Mouse (Mus musculus) cerebellum, adult 11 months (tissue): ENCODE measurements around the gene Apol7e.
"Not testable (repeated sequence)": the region's sequence is repeated elsewhere in the genome, so short reads cannot be mapped to it uniquely, and the experiment has no call there.

Experiments used
- DNase-seq: peaks from one replicate; pipeline ENCODE4 v3.0.0; 2022

Apol7e gene

GRCm38 (mm10) chr15:77698656-77699055 lies at the start of gene Apol7e:
Gene Apol7e (plus strand): TSS chr15:77698857.
- DNase-seq, result not testable (repeated sequence)

GRCm38 (mm10) chr15:77651143-77651542 lies 47.5 kb upstream of the Apol7e start:
- DNase-seq, result not testable (repeated sequence)

DNA sequence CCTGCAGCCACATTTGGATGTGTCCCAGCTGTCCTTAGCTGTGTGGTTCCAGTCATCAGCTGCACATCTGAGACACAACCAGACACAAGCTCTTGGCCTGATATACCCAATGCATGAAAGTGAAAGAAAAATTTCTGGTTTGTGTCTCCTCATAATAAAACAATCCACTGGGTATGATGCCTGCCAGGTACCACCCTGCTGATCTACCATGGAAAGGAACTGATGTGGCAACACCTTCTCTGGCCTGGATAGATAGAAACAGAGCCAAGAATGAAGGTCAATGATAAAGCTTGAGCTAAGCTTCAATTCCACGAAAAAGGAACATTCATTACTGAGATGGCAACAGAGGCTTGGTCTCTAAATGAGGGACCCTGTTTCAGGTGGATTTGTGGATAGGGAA lies 38.9 kb upstream of the Apol7e start:
- DNase-seq, result not testable (repeated sequence)

- not testable (repeated sequence) for DNase-seq
Measured at GRCm38 (mm10) chr15:77661841-77662240, 36.8 kb upstream of the Apol7e start.

DNA sequence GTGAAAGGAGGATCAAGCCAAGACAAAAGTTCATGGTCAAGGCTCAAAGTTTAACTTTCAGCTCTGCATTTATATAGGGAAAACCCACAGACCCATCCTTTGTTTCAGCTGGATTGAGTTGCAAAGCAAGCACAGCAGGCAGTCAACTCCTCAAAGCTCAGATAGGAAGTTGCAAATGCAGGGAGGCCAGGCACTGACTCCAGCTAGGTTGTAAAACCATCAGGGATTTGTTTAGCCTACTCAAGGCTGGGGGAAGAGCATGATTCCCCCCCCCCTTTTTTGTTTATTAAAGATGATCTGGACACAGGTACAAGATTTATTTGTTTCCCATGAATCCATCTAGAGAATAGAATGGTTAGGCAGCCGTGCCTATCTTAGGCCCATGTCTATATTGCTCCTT lies 24.6 kb upstream of the Apol7e start:
- not testable (repeated sequence) for DNase-seq

- peak; percentile 3 for DNase-seq
Measured at GRCm38 (mm10) chr15:77683944-77684343, 14.7 kb upstream of the Apol7e start.

- not testable (repeated sequence) for DNase-seq
Measured at GRCm38 (mm10) chr15:77691532-77692311, 6.9 kb upstream of the Apol7e start.

DNA sequence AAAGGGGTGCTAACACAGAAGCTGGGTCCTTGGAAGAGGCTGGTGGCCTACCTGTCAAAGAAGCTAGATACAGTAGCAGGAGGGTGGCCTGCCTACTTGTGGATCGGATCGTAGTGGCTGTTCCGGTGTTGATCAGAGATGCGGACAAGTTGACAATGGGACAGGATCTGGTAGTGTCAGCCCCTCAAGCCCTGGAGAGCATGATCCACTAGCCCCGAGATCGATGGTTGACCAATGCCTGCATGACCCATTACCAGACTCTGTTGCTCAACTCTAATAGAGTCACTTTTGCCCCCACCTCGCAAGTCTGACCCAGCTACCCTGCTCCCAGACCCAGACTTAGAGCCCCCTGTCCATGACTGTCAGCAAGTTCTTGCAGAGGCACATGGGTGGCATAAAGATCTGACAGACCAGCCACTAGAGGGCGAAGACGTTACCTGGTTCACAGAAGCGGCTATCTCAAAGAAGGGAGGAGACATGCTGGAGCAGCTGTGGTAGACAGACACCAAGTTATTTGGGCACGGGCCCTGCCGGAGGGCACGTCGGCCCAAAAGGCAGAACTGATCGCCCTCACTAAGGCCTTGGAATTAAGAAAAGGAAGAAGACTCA lies 3.9 kb upstream of the Apol7e start:
- DNase-seq, result peak; percentile 1

- not testable (repeated sequence) for DNase-seq
Measured at GRCm38 (mm10) chr15:77705306-77705705, 6.6 kb downstream of the Apol7e start.

DNA sequence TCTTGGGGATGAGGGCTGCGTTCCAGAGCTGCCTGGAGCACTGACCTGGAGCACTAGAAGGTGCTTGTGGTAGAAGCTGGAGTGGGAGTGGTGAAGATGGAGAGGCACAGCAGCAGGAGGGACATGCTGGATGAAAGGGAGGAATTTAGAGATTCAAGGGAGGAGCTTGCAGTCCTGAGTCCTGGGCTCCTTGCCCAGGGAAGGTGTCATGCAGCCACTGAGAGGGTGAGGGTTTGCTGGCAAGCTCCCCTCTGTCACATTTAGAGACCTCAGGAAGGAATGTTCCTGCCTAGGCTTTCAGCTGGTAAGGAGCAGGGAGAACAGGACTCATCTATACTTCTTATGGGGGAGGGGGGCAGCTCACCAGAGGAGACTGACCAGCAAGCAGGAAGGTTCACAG lies 10.3 kb downstream of the Apol7e start:
- DNase-seq, result not testable (repeated sequence)

GRCm38 (mm10) chr15:77718240-77718639 lies 19.6 kb downstream of the Apol7e start:
- not testable (repeated sequence) for DNase-seq

DNA sequence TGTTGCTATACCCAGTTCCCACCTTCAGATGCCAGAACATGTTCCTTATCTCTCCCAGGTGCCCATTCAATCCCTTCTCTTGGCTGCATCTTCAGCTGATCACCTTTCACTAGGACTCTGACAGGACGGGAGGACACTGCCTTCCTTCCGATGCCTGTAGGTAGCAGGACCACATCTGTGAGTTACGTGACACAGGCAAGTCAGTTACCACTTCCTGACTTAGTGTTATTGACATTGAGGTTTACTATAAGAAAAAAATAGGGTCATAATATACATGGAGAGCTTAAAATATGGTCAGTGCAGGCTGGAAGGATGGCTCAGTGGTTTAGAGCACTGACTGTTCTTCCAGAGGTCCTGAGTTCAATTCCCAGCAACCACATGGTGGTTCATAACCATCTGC lies 22.9 kb downstream of the Apol7e start:
- DNase-seq, result not testable (repeated sequence)

DNA sequence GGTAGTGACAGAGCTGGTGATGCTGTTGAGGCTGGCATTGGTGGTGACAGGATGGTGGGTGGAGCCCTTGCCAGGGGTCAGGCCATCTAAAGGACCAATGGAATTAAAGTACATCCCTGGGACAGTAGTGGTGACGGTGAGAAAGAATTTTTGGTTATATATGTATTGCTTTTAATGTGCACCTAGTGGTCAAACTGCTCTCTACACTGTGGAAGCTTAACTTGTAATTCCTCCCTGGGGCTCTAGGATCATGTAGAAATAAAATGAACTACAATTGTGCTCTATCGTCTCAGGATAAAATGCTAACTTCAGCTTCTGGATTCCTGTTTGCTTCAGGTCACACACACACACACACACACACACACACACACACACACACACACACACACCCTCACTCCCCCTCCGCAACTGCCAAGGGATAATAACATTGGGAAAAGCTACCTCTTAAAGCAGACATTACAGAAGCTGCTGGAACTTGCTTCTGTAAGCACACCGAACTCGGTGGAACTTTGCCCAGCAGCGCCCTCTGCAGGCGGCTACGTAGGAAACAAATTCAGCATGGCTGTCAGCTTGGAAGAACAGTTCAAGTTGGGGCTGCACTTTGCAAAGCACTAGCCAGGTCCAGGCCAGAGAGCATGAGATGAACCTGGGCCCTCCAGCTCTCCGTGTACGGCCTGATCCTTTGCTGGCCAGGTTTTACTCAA lies 25.7 kb downstream of the Apol7e start:
- not testable (repeated sequence) for DNase-seq

DNA sequence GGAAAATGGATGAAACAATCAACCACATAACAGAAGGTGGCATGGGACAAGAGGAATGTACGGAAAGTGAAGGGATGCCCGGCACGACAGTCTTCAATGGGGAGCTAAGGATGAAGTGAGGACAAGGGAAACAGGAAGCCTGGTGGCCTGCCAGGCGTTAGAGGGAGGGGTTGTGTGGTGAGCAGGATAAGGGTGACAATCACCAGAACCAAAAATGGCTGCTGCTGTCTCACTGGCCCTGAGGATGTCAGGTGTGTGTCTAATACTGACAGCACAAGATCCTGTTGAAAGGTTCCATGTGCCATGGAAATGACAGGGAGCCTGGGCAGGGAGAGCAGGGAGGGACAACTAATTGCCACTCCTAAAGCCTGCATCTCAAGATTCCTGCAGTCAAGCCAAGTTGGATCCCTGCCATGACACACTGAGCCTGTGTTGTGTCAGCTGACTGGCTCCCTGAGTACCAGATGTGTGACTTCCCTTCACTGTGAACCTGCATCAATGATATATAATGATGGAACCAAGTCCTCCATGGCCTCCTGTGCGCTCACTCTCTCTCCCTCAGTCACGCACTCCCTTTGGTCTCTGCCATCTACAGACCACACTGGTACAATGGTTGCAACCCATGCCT lies 26.9 kb downstream of the Apol7e start:
- not testable (repeated sequence) for DNase-seq

DNA sequence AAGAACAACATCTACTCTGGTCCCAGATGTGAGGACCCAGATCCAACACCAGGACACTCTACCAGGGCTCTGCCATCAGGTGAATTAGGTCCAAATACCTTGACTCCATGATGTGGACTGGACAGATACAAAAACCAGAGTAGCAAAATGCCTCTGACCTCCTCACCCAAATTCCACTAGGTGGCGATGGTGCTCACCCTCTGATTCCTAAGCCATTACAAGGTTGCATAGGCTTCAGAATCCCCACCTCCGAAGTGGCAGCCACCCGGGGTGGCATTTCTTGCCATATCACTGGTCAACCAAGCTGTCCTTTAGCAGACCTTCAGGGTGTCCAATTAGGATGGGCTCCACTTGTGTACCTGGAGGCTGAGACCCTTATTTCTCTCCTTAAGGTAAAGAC lies 28.5 kb downstream of the Apol7e start:
- not testable (repeated sequence) for DNase-seq

GRCm38 (mm10) chr15:77727745-77728144 lies 29.1 kb downstream of the Apol7e start:
- DNase-seq, result not testable (repeated sequence)

DNA sequence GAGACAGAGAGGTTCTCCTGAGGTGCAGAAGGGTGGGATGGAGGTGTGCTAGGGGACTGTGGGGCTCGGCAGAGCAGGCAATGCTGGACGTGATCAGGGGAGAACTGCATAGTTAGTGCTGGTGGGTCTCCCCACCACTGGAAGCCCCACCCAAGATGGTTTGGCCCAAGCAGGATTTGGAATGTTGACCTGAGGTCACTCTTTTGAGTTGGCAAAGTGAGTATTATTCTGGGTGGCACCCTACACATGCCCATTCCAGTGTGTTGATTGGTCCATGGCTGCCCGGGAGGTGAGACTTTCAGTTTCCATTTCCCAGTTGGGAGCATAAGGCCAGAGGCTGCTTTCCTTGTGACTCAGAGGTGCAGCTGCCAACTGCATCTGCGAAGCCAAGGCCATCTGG lies 30.1 kb downstream of the Apol7e start, which contains the start of gene Apol9b:
Gene Apol9b, plus strand, starts transcription at position 301 of the 400 bp plus-strand sequence.
- not testable (repeated sequence) for DNase-seq

DNA sequence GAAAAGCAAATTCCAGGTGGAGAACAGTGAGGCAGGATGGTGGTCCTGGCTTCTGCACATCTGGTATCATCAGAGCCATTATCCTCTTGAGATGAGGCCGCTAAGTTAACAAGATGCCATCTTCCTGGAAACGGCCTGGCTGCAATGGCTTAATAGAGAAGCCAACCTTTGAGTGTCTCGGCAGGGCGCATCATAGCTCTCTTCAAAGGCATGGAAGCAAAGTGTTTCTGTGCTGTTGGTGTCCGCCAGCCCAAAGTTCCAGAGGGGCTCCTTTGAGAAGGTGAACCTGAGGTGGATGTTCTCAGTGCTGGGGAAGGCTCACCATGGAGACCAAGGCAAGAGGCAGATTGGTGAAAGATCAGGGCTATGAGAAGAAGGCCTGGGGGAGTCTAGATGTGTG lies 32.9 kb downstream of the Apol7e start:
- DNase-seq, result no peak

DNA sequence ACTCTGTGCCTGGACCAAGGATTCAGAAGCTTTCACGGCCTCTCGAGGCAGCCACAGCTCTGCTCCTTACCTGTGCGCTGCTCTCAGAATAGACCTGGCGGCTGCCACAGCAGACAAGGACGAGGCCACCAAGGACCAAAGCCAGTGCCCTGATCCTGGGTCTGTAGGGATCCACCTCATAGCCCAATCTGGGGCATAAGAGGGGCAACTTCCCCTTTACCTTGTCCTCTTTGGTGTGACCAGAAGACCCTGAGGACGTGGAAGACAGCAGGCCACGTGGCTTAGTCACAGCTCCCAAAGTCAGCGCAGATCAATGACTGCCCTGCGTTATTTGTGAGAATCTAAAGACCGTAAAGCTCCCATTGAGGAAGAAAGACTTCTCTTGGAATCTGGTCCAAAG lies 34.2 kb downstream of the Apol7e start:
- not testable (repeated sequence) for DNase-seq

DNA sequence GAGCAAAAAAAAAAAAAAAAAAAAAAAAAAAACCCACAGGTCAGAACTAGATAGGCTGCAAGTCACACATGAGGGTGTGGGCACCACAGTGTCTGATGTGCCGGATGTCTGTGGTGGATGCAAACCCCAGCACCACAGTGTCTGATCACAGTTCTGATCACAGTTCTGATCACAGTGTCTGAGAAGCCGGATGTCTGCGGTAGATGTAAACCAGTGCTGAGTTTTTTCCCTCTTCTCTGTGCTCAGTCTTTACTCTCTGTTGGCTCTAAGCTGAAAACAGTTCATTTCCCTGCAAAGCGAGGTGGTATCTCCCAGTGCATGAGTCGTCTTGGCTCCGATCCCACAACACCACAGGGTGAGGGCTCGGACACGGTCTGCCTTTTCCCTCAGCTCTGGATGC lies 34.7 kb downstream of the Apol7e start:
- not testable (repeated sequence) for DNase-seq

DNA sequence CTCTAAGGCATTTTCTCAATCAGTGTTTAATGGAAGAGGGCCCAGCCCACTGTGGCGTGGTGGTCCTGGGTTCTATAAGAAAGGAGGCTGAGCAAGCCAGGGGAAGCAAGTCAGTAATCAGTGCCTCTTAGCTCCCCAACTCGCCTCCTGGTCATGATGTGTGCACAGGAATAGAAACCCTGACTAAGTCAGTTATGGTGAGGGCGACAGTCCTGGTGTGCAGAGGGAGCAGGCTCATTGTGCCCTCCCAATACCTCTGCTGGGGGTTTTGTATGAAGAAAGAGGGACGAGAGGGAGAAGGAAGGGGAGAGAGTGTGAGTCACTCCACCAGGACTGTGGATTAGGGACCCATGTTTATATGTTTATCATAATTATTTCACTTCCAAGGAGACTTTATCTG lies 35.2 kb downstream of the Apol7e start:
- not testable (repeated sequence) for DNase-seq

DNA sequence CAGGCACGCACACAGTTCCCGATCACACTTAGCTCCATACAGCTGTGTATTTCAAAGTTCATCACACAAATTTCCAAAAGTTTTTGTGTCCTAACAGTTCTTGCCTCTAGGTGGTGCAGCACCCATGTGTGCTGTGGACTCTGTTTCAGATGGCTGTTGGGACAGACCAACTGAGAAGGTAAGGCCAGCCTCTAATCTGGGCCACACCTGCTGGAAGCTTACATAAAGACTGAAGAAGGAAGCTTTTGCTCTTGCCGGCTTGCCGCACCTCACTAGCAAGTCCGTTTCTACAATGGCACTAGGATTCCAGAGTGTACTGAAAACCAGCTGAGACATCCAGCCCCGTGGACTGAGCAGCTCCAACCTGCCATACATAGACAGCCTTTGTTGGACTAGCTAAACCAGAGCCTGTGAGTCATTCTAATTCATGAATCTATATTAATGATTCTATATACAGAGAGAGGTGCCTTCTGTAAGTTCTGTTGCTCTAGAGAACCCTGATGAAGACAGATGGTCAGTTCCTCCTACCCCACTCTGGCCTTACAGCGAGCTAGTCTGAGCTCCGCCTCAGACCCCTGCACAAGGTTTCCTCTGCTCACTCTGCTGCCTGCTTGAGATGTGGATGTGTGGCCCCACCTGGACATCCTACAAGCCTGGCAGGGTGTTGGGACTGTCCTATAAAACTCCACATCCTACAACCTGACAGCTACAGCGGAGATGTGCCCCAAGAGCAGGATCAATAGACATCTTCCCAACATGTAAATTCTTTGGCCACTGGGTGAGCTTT lies 42.0 kb downstream of the Apol7e start:
- DNase-seq, result no peak
